Mouse (Mus musculus) intestine, embryonic 14.5 days (tissue): ENCODE measurements at regions not wholly inside any gene's neighbourhood (a gene's known extent, or its start where the extent isn't known, plus 50 kb on each side); places are given as distances from the start of the nearest gene placed in this dataset.
"Not testable (repeated sequence)": the region's sequence is repeated elsewhere in the genome, so short reads cannot be mapped to it uniquely, and the experiment has no call there.

Source experiments
- ATAC-seq: fragments of 200-750 bp; cut with Nextera tagmentation; replicated peaks from 2 replicates; pipeline ENCODE4 v1.8.0; 2017; ENCODE audit warnings: low read depth, moderate number of reproducible peaks, moderate TSS enrichment, moderate library complexity; ENCODE audit not compliant: low FRiP score, low TSS enrichment
- DNase-seq: peaks from one replicate; pipeline ENCODE4 v3.0.0-alpha.2; 2018; ENCODE audit warnings: low spot score
- H3K27ac ChIP-seq: fragments of 300-500 bp; sonication (generic); 2 replicates; pipeline ENCODE4 v1.5.1; 2014; ENCODE audit warnings: low read depth, mild to moderate bottlenecking, control low read depth
- H3K27me3 ChIP-seq: fragments of 300-500 bp; sonication (generic); replicated peaks from 2 replicates; pipeline ENCODE4 v1.6.1; 2014; ENCODE audit warnings: low read length, control low read depth; ENCODE audit not compliant: control insufficient read depth, insufficient read depth
- H3K36me3 ChIP-seq: fragments of 300-500 bp; sonication (generic); 2 replicates; pipeline ENCODE4 v1.6.1; 2014; ENCODE audit warnings: low read length, control low read depth; ENCODE audit not compliant: control insufficient read depth, insufficient read depth
- H3K4me1 ChIP-seq: fragments of 300-500 bp; sonication (generic); replicated peaks from 2 replicates; pipeline ENCODE4 v1.6.1; 2014; ENCODE audit warnings: low read length, control low read depth, mixed read lengths; ENCODE audit not compliant: control insufficient read depth, insufficient read depth
- H3K4me2 ChIP-seq: fragments of 300-500 bp; sonication (generic); 2 replicates; pipeline ENCODE4 v1.6.1; 2014; ENCODE audit warnings: low read length
- H3K4me3 ChIP-seq: fragments of 300-500 bp; sonication (generic); 2 replicates; pipeline ENCODE4 v1.5.1; 2014; ENCODE audit warnings: low read depth, low read length, control low read depth, mixed read lengths
- H3K9ac ChIP-seq: fragments of 300-500 bp; sonication (generic); 2 replicates; pipeline ENCODE4 v1.6.1; 2014; ENCODE audit warnings: mild to moderate bottlenecking, low read length
- H3K9me3 ChIP-seq: fragments of 300-500 bp; sonication (generic); 2 replicates; pipeline ENCODE4 v1.6.1; 2016; ENCODE audit warnings: low read length, control low read depth; ENCODE audit not compliant: control insufficient read depth
- WGBS: fragments of 180-500 bp; shearing (Covaris S2); extraction: QIAGEN DNeasy Blood & Tissue Kit; methylation state at CpG from one replicate; pipeline ENCODE4 v1.1.7; 2014; 5-methylcytosine and 5-hydroxymethylcytosine counted together

DNA sequence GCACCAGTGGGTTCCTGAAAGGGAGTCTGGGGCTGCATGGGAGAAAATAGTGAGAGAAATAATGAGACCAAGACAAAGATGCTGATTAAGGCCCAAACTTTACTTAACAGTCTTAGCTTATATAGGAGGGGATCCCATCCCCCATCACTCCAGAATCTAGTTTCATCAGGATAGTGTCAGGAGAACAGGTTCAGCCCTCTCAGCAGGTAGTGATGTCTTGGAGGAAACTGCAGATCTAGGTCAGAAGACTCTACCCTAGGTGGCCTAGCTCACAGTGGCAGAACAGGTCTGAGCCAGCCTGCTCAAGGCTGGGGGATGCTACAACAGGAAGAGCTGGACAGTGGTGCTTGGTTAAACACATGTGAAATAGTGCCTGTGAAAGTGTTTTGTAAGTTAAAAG, 204.6 kb upstream of the Ngly1 start:
- Histone ChIP-seq H3K9ac (no peak overlapping the region), H3K4me1 (no peaks in the 10 kb centered on the region), H3K27me3 (no peaks in the 10 kb centered on the region), H3K9me3 (no peaks in the 10 kb centered on the region), H3K27ac (no peak overlapping the region), H3K4me3 (no peak overlapping the region), H3K36me3 (no peaks in the 10 kb centered on the region), H3K4me2 (no peak overlapping the region)
- ATAC-seq, result no peak
- no peak for DNase-seq

DNA sequence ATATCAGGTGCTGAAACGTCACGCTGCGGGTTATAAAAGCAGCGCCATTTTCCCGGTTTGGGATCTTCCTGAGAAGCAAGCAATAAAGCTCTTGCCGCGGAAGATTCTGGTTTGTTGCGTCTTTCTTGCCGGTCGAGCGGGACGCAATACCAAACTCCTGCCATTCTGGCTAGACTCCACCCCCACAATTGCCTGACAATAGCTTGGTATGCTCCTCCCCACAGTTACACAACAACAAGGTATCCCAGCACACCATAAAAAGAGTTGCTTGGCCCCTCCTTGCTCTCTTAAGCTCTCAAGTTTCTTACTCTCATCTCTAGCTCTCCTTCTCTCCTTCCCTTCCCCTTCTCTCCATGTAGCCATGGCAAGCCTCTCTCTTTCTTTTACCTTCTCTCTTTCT, 176.5 kb upstream of the Ngly1 start:
- ATAC-seq, H3K27me3 ChIP-seq, H3K36me3 ChIP-seq, H3K4me2 ChIP-seq, DNase-seq, H3K9ac ChIP-seq, H3K9me3 ChIP-seq, H3K4me1 ChIP-seq, H3K27ac ChIP-seq, H3K4me3 ChIP-seq: not testable (repeated sequence)
- WGBS, result 98% methylated on average over 5 of the region's 12 CpGs

DNA sequence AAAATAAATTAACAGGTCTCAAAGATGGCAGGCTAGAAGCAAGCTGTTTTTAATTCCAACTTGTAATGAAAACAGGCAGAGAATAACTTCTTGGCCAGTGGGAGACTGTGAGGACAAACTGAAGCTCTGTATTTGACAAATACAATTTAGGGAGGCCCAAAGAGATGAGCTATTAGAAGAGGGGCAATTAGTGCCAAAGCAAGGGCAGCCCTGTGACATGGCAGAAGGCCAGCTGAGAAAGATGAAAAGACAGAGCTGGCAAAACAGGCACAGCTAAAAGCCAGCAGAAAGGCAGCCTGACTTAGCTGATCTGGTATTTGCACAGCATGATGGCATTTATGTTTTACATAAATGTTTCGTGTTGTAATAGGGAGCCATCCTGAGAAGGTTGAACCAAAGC, 175.0 kb upstream of the Ngly1 start:
- Histone ChIP-seq H3K4me2 (no peak overlapping the region), H3K4me1 (no peaks in the 10 kb centered on the region), H3K4me3 (no peak overlapping the region), H3K27ac (no peak overlapping the region), H3K9ac (no peak overlapping the region), H3K36me3 (no peaks in the 10 kb centered on the region), H3K27me3 (no peaks in the 10 kb centered on the region), H3K9me3 (no peaks in the 10 kb centered on the region)
- WGBS, result 78% methylated on average over 1 of the region's 1 CpGs
- DNase-seq, result no peak
- no peak for ATAC-seq

DNA sequence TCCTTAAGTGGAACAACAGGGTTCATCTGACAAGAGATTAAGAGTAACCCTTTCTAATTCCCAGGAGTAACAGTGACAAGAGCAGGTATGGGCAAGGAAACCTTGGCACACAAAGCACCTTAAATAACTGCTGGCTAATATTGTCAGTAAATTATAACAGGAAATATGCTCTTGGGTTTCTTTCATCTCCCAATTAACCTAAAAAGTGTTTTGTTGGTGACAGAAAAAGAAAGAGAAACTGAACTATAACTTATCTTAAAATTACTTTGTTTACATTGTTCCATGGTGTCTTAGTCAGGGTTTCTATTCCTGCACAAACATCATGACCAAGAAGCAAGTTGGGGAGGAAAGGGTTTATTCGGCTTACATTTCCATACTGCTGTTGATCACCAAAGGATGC, 170.0 kb upstream of the Ngly1 start:
- DNase-seq (no peak), ATAC-seq (no peak)
- H3K4me3 ChIP-seq, result no peak overlapping the region
- H3K4me1 ChIP-seq, result no peaks in the 10 kb centered on the region
- WGBS, result 88% methylated on average over 1 of the region's 1 CpGs
- no peak overlapping the region for H3K9ac ChIP-seq
- no peak overlapping the region for H3K27ac ChIP-seq
- no peaks in the 10 kb centered on the region for H3K9me3 ChIP-seq
- H3K4me2 ChIP-seq, result no peak overlapping the region
- no peaks in the 10 kb centered on the region for H3K27me3 ChIP-seq
- H3K36me3 ChIP-seq, result no peaks in the 10 kb centered on the region

DNA sequence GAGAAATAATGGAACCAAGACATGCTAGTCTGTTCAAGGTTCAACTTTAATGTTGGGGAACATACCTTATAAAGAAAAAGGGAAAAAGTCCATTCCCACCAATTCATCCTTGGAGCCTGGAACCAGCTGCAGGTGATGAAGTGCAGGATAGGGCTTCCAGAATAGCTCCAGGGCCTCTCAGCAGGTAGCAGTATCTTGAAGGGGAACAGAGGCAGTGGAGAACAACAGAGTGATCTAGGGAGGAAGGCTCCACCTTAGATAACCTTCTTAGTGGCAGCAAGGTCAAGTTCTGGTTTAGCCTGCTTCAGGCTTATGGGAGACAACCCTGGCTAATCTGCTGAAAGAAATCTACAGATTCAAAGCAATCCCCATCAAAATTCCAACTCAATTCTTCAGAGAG, 161.8 kb upstream of the Ngly1 start:
- H3K36me3 ChIP-seq, H3K9ac ChIP-seq, H3K4me2 ChIP-seq, H3K4me1 ChIP-seq, H3K9me3 ChIP-seq, H3K27me3 ChIP-seq, DNase-seq, H3K27ac ChIP-seq, ATAC-seq, H3K4me3 ChIP-seq: not testable (repeated sequence)

DNA sequence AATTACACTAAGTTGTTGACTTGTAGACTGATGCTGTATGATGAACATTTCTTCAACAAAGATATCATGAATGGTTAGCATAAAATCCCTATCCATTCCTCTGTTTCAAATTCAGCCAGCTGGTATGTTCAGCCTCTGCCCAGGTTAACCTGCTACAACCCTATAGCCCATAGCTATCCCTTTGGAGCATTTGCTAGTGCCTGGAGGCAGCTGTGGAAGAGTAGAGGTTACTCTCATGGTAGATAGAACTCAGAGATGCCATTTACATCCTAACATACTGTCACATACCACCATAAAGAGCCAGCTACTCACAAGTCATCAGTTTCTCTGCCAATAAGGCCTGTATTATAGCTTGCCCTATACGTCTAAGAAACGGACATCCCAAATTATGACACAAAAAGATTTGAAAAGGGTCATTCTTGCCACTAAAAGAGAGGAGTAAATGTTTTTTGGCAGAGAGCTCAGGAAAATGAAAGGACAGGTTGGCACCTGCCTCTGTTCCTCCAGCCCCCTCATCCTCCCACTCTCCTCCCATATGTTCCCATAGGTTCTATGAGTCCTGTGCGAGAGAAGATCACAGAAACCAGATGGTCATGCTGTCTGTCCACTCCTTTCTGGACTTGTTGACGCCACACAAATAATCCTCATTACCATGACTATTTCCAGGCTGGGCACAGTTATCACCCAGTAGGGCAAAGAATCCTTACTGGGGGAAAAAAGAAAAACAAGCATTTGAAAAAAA, 156.5 kb upstream of the Ngly1 start:
- DNase-seq (no peak), ATAC-seq (no peak)
- Histone ChIP-seq H3K27ac (no peak overlapping the region), H3K4me2 (no peak overlapping the region), H3K4me3 (no peak overlapping the region), H3K36me3 (no peaks in the 10 kb centered on the region), H3K4me1 (no peaks in the 10 kb centered on the region), H3K9me3 (no peaks in the 10 kb centered on the region), H3K9ac (no peak overlapping the region), H3K27me3 (no peaks in the 10 kb centered on the region)
- WGBS, result 92% methylated on average over 4 of the region's 4 CpGs

DNA sequence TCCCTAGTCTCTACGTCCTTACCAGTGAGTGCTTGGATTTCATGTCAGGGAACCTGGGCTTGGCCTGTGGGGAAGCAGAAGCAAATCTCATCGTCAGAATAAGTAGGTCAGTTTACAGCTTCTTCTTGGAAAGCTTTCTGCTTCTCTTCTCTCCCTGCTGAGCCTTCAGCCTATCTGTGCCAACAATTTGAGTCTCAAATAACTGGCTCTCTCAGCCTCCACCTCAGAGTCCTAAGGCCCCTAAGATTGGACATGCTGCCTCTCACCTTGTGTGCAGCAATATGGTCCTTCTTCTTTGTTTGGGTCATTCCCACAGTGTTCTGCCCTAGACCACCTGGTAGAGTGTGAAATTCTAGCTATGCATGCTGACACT, 156.0 kb upstream of the Ngly1 start:
- Histone ChIP-seq H3K4me2 (no peak overlapping the region), H3K4me3 (no peak overlapping the region), H3K27ac (no peak overlapping the region), H3K27me3 (no peaks in the 10 kb centered on the region), H3K9me3 (no peaks in the 10 kb centered on the region), H3K9ac (no peak overlapping the region), H3K36me3 (no peaks in the 10 kb centered on the region), H3K4me1 (no peaks in the 10 kb centered on the region)
- WGBS, result 69% methylated on average over 2 of the region's 2 CpGs
- DNase-seq (no peak), ATAC-seq (no peak)

DNA sequence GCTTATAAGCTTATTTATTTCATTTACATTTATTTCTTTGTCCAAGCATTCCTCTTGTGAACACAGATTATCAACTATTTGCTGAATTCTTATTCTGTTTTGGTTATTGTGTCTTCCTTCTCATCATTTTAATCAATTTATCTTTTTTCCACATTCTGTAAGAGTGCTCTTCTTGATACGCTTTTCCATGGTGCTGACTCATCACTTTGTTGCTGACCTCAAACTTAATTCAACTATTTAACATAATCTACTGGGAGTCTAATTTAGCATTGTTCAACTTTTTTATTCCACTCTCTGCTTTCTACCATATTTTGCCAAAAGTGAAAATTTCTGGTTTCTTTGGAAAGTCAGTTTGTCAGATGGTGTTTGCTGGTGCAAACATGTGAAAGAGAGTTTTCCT, 139.7 kb upstream of the Ngly1 start:
- no peak overlapping the region for H3K27ac ChIP-seq
- H3K4me1 ChIP-seq, result no peaks in the 10 kb centered on the region
- no peaks in the 10 kb centered on the region for H3K9me3 ChIP-seq
- H3K9ac ChIP-seq, result no peak overlapping the region
- H3K36me3 ChIP-seq, result no peaks in the 10 kb centered on the region
- DNase-seq, result no peak
- H3K27me3 ChIP-seq, result no peaks in the 10 kb centered on the region
- H3K4me3 ChIP-seq, result no peak overlapping the region
- ATAC-seq, result no peak
- H3K4me2 ChIP-seq, result no peak overlapping the region
- WGBS, result 97% methylated on average over 1 of the region's 1 CpGs

DNA sequence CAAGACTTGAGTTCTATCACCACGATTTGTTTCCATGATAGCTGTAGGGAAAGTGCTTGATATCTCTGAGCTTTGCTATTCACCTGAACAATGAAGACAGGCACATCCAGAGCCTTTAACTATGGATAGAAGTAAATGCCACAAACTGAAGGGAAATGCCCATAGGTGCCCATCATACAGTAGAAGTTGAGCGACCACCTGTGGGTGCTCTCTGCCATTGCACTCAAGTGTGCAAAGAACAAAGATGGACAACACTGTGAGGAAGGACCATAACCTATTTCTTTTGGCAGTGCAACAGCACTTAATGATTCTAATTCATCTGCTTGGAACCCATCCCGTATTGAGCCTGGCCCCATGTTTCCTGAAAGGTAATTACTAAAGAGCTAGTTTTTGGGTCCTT, 116.4 kb upstream of the Ngly1 start:
- no peaks in the 10 kb centered on the region for H3K9me3 ChIP-seq
- ATAC-seq (no peak), DNase-seq (no peak)
- H3K4me3 ChIP-seq, result no peak overlapping the region
- H3K27me3 ChIP-seq, result no peaks in the 10 kb centered on the region
- H3K9ac ChIP-seq, result no peak overlapping the region
- H3K36me3 ChIP-seq, result no peaks in the 10 kb centered on the region
- H3K27ac ChIP-seq, result no peak overlapping the region
- 87% methylated on average over 3 of the region's 3 CpGs for WGBS
- no peaks in the 10 kb centered on the region for H3K4me1 ChIP-seq
- H3K4me2 ChIP-seq, result no peak overlapping the region
